ENCODE assay signal across 8 mouse cellular contexts in genomic region chr1:97769904-97770753, GRCm38 (mm10). TPM values are rescaled to one million over a fixed set of nuclear protein-coding genes. Genes with fewer than 3 reads are reported as not detected.
A peak's percentile ranks its signal among the peaks of the same experiment; 100 is the strongest.
DNase-seq lines count a peak whose midpoint lies in the region; ATAC-seq and TF ChIP-seq lines count a peak whose summit lies in the region.

Gene Gin1, plus strand, starts transcription at chr1:97770172.
Gene Ppip5k2, minus strand, starts transcription at chr1:97770411.

- peak; percentile 77 for TF ChIP-seq POLR2A in CH12.LX (IDR thresholded peaks at IDR 0.05; ENCODE audit: low read depth, low read length)

- dilution Hi-C loops in CH12.LX (cut with MboI; ENCODE audit: extremely low pct_ligation_motif_present, extremely low pct_unique_long_range_greater_than_20kb, low sequenced_read_pairs), result no loop called here

- in situ Hi-C loops in CH12.LX (cut with MboI; ENCODE audit: low pct_ligation_motif_present, low pct_unique_long_range_greater_than_20kb, low sequenced_read_pairs), result no loop called here

- H3K36me3 ChIP-seq in CH12.LX (replicated peaks in 1 of 2; ENCODE audit: control insufficient read depth in 1 of 2, insufficient read depth in 1 of 2, low read length in 1 of 2), result peaks cover 0 to 1% of the 10 kb centered on the region in 2 experiments
- no peaks in the 10 kb centered on the region for H3K36me3 ChIP-seq in forebrain, embryonic 11.5 days (ENCODE audit: control insufficient read depth, insufficient read depth, low read length)
- H3K36me3 ChIP-seq in heart, embryonic 16.5 days (ENCODE audit: control insufficient read depth, insufficient read depth), result no peaks in the 10 kb centered on the region
- no peaks in the 10 kb centered on the region for H3K36me3 ChIP-seq in liver, embryonic 15.5 days (replicated peaks)
- no peaks in the 10 kb centered on the region for H3K36me3 ChIP-seq in neural tube, embryonic 12.5 days

- peak within 1 kb of the TSS; percentile 60 for H3K9ac ChIP-seq in CH12.LX (ENCODE audit: insufficient read depth, low read depth)
- H3K9ac ChIP-seq in forebrain, embryonic 11.5 days (ENCODE audit: low read length), result peak within 1 kb of the TSS; percentile 77
- peak within 1 kb of the TSS; percentile 95 for H3K9ac ChIP-seq in heart, embryonic 16.5 days (ENCODE audit: low read length)
- H3K9ac ChIP-seq in liver, embryonic 15.5 days, result peak within 1 kb of the TSS; percentile 80
- peak within 1 kb of the TSS; percentile 82 for H3K9ac ChIP-seq in neural tube, embryonic 12.5 days

- TF ChIP-seq EP300 in CH12.LX (IDR thresholded peaks at IDR 0.05; ENCODE audit: low read length), result no peak

- no peaks in the 10 kb centered on the region for H3K9me3 ChIP-seq in CH12.LX (replicated peaks; ENCODE audit: low read length)
- no peaks in the 10 kb centered on the region for H3K9me3 ChIP-seq in forebrain, embryonic 11.5 days (ENCODE audit: control insufficient read depth, low read length)
- no peaks in the 10 kb centered on the region for H3K9me3 ChIP-seq in heart, embryonic 16.5 days (replicated peaks; ENCODE audit: control insufficient read depth, low read length)
- H3K9me3 ChIP-seq in liver, embryonic 15.5 days (replicated peaks), result no peaks in the 10 kb centered on the region
- H3K9me3 ChIP-seq in neural tube, embryonic 12.5 days, result no peaks in the 10 kb centered on the region

- under 1% methylated on average over 66 of the region's 66 CpGs for WGBS in forebrain, embryonic 11.5 days
- WGBS in heart, embryonic 16.5 days, result under 1% methylated on average over 66 of the region's 66 CpGs
- WGBS in liver, embryonic 15.5 days (ENCODE audit: insufficient replicate concordance), result under 1% methylated on average over 66 of the region's 66 CpGs
- under 1% methylated on average over 66 of the region's 66 CpGs for WGBS in neural tube, embryonic 12.5 days

- peak within 1 kb of the TSS; percentile 89 to 90 (median 90) for H3K4me3 ChIP-seq in CH12.LX (replicated peaks in 1 of 3; ENCODE audit: low read depth in 2 of 3, low read length in 2 of 3, poor library complexity in 1 of 3)
- peak within 1 kb of the TSS; percentile 80 for H3K4me3 ChIP-seq in forebrain, embryonic 11.5 days (ENCODE audit: low read depth, low read length)
- H3K4me3 ChIP-seq in heart, embryonic 16.5 days (ENCODE audit: low read length), result peak within 1 kb of the TSS; percentile 96
- H3K4me3 ChIP-seq in liver, embryonic 15.5 days (replicated peaks), result peak within 1 kb of the TSS; percentile 94
- peak within 1 kb of the TSS; percentile 86 for H3K4me3 ChIP-seq in neural tube, embryonic 12.5 days

- H3K79me2 ChIP-seq in CH12.LX (replicated peaks; ENCODE audit: control insufficient read depth, extremely low read depth, insufficient read depth, poor library complexity, severe bottlenecking), result peaks cover 30% of the 10 kb centered on the region

- H3K4me1 ChIP-seq in CH12.LX (ENCODE audit: control insufficient read depth in 1 of 2, insufficient read depth in 2 of 2), result peaks cover 2 to 29% of the 10 kb centered on the region in 2 experiments; a peak in 2 of 4 replicates
- peaks cover 4% of the 10 kb centered on the region; the same call in 1 of the 2 replicates for H3K4me1 ChIP-seq in forebrain, embryonic 11.5 days (replicated peaks; ENCODE audit: control insufficient read depth, insufficient read depth, low read length)
- H3K4me1 ChIP-seq in heart, embryonic 16.5 days (ENCODE audit: control insufficient read depth, insufficient read depth, low read length), result peaks cover 13% of the 10 kb centered on the region
- peaks cover 49% of the 10 kb centered on the region for H3K4me1 ChIP-seq in liver, embryonic 15.5 days (replicated peaks)
- H3K4me1 ChIP-seq in neural tube, embryonic 12.5 days, result peaks cover 20% of the 10 kb centered on the region

- peak within 1 kb of the TSS; percentile 67 for H3K27ac ChIP-seq in CH12.LX (ENCODE audit: insufficient read depth, low read depth)
- H3K27ac ChIP-seq in forebrain, embryonic 11.5 days (ENCODE audit: low read depth, low read length), result peak within 1 kb of the TSS; percentile 74
- peak within 1 kb of the TSS; percentile 93 for H3K27ac ChIP-seq in heart, embryonic 16.5 days (ENCODE audit: low read length)
- peak within 1 kb of the TSS; percentile 88 for H3K27ac ChIP-seq in liver, embryonic 15.5 days (replicated peaks)
- peak within 1 kb of the TSS; percentile 59; the same call in 1 of the 2 replicates for H3K27ac ChIP-seq in neural tube, embryonic 12.5 days

- TF ChIP-seq CTCF in CH12.LX (conservative IDR thresholded peaks at IDR 0.05 in 1 of 2, IDR thresholded peaks at IDR 0.05 in 1 of 2; ENCODE audit: low read depth in 2 of 2, low read length in 2 of 2), result peak in 1 of 2 experiments; percentile 45; a peak in 2 of 4 replicates

- peak; percentile 99 for ATAC-seq in forebrain, embryonic 11.5 days (replicated peaks; ENCODE audit: low FRiP score)
- ATAC-seq in heart, embryonic 16.5 days (replicated peaks; ENCODE audit: extremely low read depth, insufficient read depth, low FRiP score), result peak; percentile 98
- peak; percentile 98 for ATAC-seq in liver, embryonic 15.5 days (ENCODE audit: insufficient read depth)
- peak; percentile 99 for ATAC-seq in neural tube, embryonic 12.5 days (ENCODE audit: low FRiP score, low read depth)

- peak; percentile 94 for DNase-seq in CH12.LX (ENCODE audit: extremely low read depth)
- DNase-seq in c-Kit-positive CD71-positive TER-119-negative erythroid progenitor cells, embryonic 14.5 days (ENCODE audit: low read depth), result peak; percentile 95
- peak; percentile 97 for DNase-seq in forebrain, embryonic 11.5 days (ENCODE audit: low spot score)
- peak; percentile 96 to 97 for DNase-seq in kidney, postnatal 36 days
- DNase-seq in telencephalon, adult 2 months (ENCODE audit: low read depth, low spot score), result peak; percentile 97

- peak within 1 kb of the TSS; percentile 93 for H3K4me2 ChIP-seq in CH12.LX (ENCODE audit: insufficient read depth, low read depth, poor library complexity, severe bottlenecking)
- H3K4me2 ChIP-seq in forebrain, embryonic 11.5 days (ENCODE audit: low read depth, low read length, severe bottlenecking), result peak within 1 kb of the TSS; percentile 68
- H3K4me2 ChIP-seq in heart, embryonic 16.5 days (ENCODE audit: low read depth, low read length), result peak within 1 kb of the TSS; percentile 73
- H3K4me2 ChIP-seq in liver, embryonic 15.5 days, result peak within 1 kb of the TSS; percentile 93
- H3K4me2 ChIP-seq in neural tube, embryonic 12.5 days (replicated peaks), result peak within 1 kb of the TSS; percentile 72

- TF ChIP-seq RAD21 in CH12.LX (IDR thresholded peaks at IDR 0.05; ENCODE audit: low read depth, low read length), result no peak

- H3K27me3 ChIP-seq in CH12.LX (replicated peaks), result no peaks in the 10 kb centered on the region
- no peaks in the 10 kb centered on the region for H3K27me3 ChIP-seq in forebrain, embryonic 11.5 days (ENCODE audit: control insufficient read depth, insufficient read depth, low read length)
- H3K27me3 ChIP-seq in heart, embryonic 16.5 days (ENCODE audit: control insufficient read depth, insufficient read depth, low read length), result no peaks in the 10 kb centered on the region
- no peaks in the 10 kb centered on the region for H3K27me3 ChIP-seq in liver, embryonic 15.5 days
- H3K27me3 ChIP-seq in neural tube, embryonic 12.5 days (replicated peaks), result no peaks in the 10 kb centered on the region

TF ChIP-seq in CH12.LX, 34 proteins besides CTCF, POLR2A, EP300 and RAD21 (continues in another document):
- TF ChIP-seq ZKSCAN1 (IDR thresholded peaks at IDR 0.05; ENCODE audit: borderline replicate concordance, low read depth, low read length) (no peak), ZMIZ1 (IDR thresholded peaks at IDR 0.05; ENCODE audit: low read depth, low read length) (peak; percentile 79), UBTF (IDR thresholded peaks at IDR 0.05; ENCODE audit: low read depth, low read length) (peak; percentile 60), CHD2 (IDR thresholded peaks at IDR 0.05; ENCODE audit: low read length) (peak; percentile 99), MYC (IDR thresholded peaks at IDR 0.05; ENCODE audit: low read depth, low read length) (peak; percentile 48; the same call in 1 of the 2 replicates), SMC3 (IDR thresholded peaks at IDR 0.05; ENCODE audit: low read depth, low read length) (no peak), ZC3H11A (IDR thresholded peaks at IDR 0.05; ENCODE audit: low read depth, low read length) (no peak), KAT2A (IDR thresholded peaks at IDR 0.05; ENCODE audit: insufficient replicate concordance, low read length) (peak; percentile 94), GABPA (IDR thresholded peaks at IDR 0.05; ENCODE audit: insufficient replicate concordance, low read depth, low read length) (peak; percentile 51; the same call in 1 of the 2 replicates), JUN (IDR thresholded peaks at IDR 0.05; ENCODE audit: insufficient read depth, low read depth, low read length) (no peak), MAX (IDR thresholded peaks at IDR 0.05; ENCODE audit: low read length) (peak; percentile 72; the same call in 1 of the 2 replicates), NRF1 (IDR thresholded peaks at IDR 0.05; ENCODE audit: low read depth, low read length) (peak; percentile 75), MXI1 (IDR thresholded peaks at IDR 0.05; ENCODE audit: low read depth, low read length) (peak; percentile 93), POLR2AphosphoS2 (IDR thresholded peaks at IDR 0.05; ENCODE audit: low read depth, low read length) (no peak), MAZ (IDR thresholded peaks at IDR 0.05; ENCODE audit: low read depth, low read length) (peak; percentile 86; the same call in 1 of the 2 replicates), PAX5 (IDR thresholded peaks at IDR 0.05; ENCODE audit: low read length) (no peak)

RNA-seq across cellular contexts. Expression of gene Gin1, which starts in this region (rescaled TPM):
- total RNA-seq in CH12.LX (2012; rRNA removed), result 5.8 and 6.3 TPM in 2 replicates
- 15.0 and 16.2 TPM in 2 replicates for total RNA-seq in CH12.LX (2014; rRNA removed)
- polyA plus RNA-seq in CH12.LX (2012; ENCODE audit: insufficient read length, low read depth), result 10.4 and 10.5 TPM in 2 replicates
- polyA plus RNA-seq in forebrain, embryonic 11.5 days (2014; fragmentation: Nextera tagmentation; extraction: Ambion mirVana), result 18.3 and 19.9 TPM in 2 replicates
- 17.3 and 24.3 TPM in 2 replicates for polyA plus RNA-seq in heart, embryonic 16.5 days (2015; fragmentation: Nextera tagmentation; extraction: Ambion mirVana)
- polyA plus RNA-seq in liver, embryonic 15.5 days (2015; fragmentation: Nextera tagmentation; extraction: Ambion mirVana), result 9.4 and 11.0 TPM in 2 replicates
- polyA plus RNA-seq in neural tube, embryonic 12.5 days (2016; fragmentation: Nextera tagmentation; extraction: Ambion mirVana), result 20.2 and 20.7 TPM in 2 replicates

RNA-seq across cellular contexts. Expression of gene Ppip5k2, which starts in this region (rescaled TPM):
- total RNA-seq in CH12.LX (2012; rRNA removed) (27.4 and 32.8 TPM in 2 replicates), CH12.LX (2014; rRNA removed) (44.9 and 50.6 TPM in 2 replicates)
- polyA plus RNA-seq in CH12.LX (2012; ENCODE audit: insufficient read length, low read depth), result 28.4 and 29.8 TPM in 2 replicates
- 49.8 and 57.2 TPM in 2 replicates for polyA plus RNA-seq in forebrain, embryonic 11.5 days (2014; fragmentation: Nextera tagmentation; extraction: Ambion mirVana)
- 50.6 and 51.5 TPM in 2 replicates for polyA plus RNA-seq in heart, embryonic 16.5 days (2015; fragmentation: Nextera tagmentation; extraction: Ambion mirVana)
- polyA plus RNA-seq in liver, embryonic 15.5 days (2015; fragmentation: Nextera tagmentation; extraction: Ambion mirVana), result 10.2 and 10.3 TPM in 2 replicates
- 55.3 and 56.3 TPM in 2 replicates for polyA plus RNA-seq in neural tube, embryonic 12.5 days (2016; fragmentation: Nextera tagmentation; extraction: Ambion mirVana)

Comparison
In these comparisons a context has a peak if more than half of its experiments do, and no peak if none do; other contexts are left out.
1. Peak in every context shown above with its lines: DNase-seq, ATAC-seq, H3K4me3 ChIP-seq and H3K27ac ChIP-seq.